Mouse (Mus musculus): ENCODE results near the gene Krtap24-1.

Gene Krtap24-1

GRCm38 (mm10) chr16:88611922-88612321, at the start of gene Krtap24-1:
Krtap24-1 (minus strand) TSS chr16:88612279.
- no peak for DNase-seq (ENCODE audit: low spot score in 2 of 2)

GRCm38 (mm10) chr16:88657426-88657825, 45.3 kb upstream of the Krtap24-1 start:
- no peak for DNase-seq (ENCODE audit: low spot score in 2 of 2)

GRCm38 (mm10) chr16:88651952-88652351, 39.9 kb upstream of the Krtap24-1 start:
- no peak for DNase-seq (ENCODE audit: low spot score in 2 of 2)

GRCm38 (mm10) chr16:88651082-88651481, 39.0 kb upstream of the Krtap24-1 start:
- no peak for DNase-seq (ENCODE audit: low spot score in 2 of 2)

- DNase-seq (ENCODE audit: low spot score in 2 of 2) = no peak
Observed at GRCm38 (mm10) chr16:88647358-88647846, 35.3 kb upstream of the Krtap24-1 start, which contains the start of gene Krtap26-1. Krtap26-1 (minus strand) TSS chr16:88647796.

GRCm38 (mm10) chr16:88646366-88647111, 34.5 kb upstream of the Krtap24-1 start:
- DNase-seq (ENCODE audit: low spot score in 2 of 2) = no peak

- DNase-seq (ENCODE audit: low spot score in 2 of 2) = no peak
Observed at GRCm38 (mm10) chr16:88640053-88640452, 28.0 kb upstream of the Krtap24-1 start.

- DNase-seq (ENCODE audit: low spot score in 2 of 2) = no peak
Observed at GRCm38 (mm10) chr16:88635142-88635541, 23.1 kb upstream of the Krtap24-1 start.

GRCm38 (mm10) chr16:88631474-88631873, 19.4 kb upstream of the Krtap24-1 start:
- DNase-seq (ENCODE audit: low spot score in 2 of 2) = no peak

GRCm38 (mm10) chr16:88627566-88627965, 15.5 kb upstream of the Krtap24-1 start, which contains the start of gene 2310079G19Rik:
2310079G19Rik (minus strand) TSS chr16:88627666.
- no peak for DNase-seq (ENCODE audit: low spot score in 2 of 2)

GRCm38 (mm10) chr16:88612712-88613111, 633 bp upstream of the Krtap24-1 start:
- DNase-seq (ENCODE audit: low spot score in 2 of 2) = no peak

GRCm38 (mm10) chr16:88604570-88604969, 7.5 kb downstream of the Krtap24-1 start:
- no peak for DNase-seq (ENCODE audit: low spot score in 2 of 2)

GRCm38 (mm10) chr16:88602464-88602863, 9.6 kb downstream of the Krtap24-1 start:
- DNase-seq (ENCODE audit: low spot score in 2 of 2) = no peak

GRCm38 (mm10) chr16:88600303-88600702, 11.8 kb downstream of the Krtap24-1 start:
- DNase-seq (ENCODE audit: low spot score in 2 of 2) = no peak

- DNase-seq (ENCODE audit: low spot score in 2 of 2) = no peak
Observed at GRCm38 (mm10) chr16:88599504-88600237, 12.4 kb downstream of the Krtap24-1 start.

- DNase-seq (ENCODE audit: low spot score in 2 of 2) = no peak
Observed at GRCm38 (mm10) chr16:88592758-88593157, 19.3 kb downstream of the Krtap24-1 start.

GRCm38 (mm10) chr16:88583338-88583737, 28.7 kb downstream of the Krtap24-1 start:
- DNase-seq (ENCODE audit: low spot score in 2 of 2) = no peak

- DNase-seq (ENCODE audit: low spot score in 2 of 2) = no peak
Observed at GRCm38 (mm10) chr16:88575885-88576679, 36.0 kb downstream of the Krtap24-1 start.

- no peak for DNase-seq (ENCODE audit: low spot score in 2 of 2)
Observed at GRCm38 (mm10) chr16:88572904-88573404, 39.1 kb downstream of the Krtap24-1 start.

GRCm38 (mm10) chr16:88570136-88570535, 41.9 kb downstream of the Krtap24-1 start:
- DNase-seq (ENCODE audit: low spot score in 2 of 2) = no peak

- DNase-seq (ENCODE audit: low spot score in 2 of 2) = no peak
Observed at GRCm38 (mm10) chr16:88569732-88570131, 42.3 kb downstream of the Krtap24-1 start.

GRCm38 (mm10) chr16:88569096-88569495, 43.0 kb downstream of the Krtap24-1 start:
- no peak for DNase-seq (ENCODE audit: low spot score in 2 of 2)

Measured in spleen, postnatal 4 days (tissue).